Mouse (Mus musculus): ENCODE results near the gene Babam2. TPM values are rescaled to one million over a fixed set of nuclear protein-coding genes. Genes with fewer than 3 reads are reported as not detected.

Babam2 gene
- total and polyA plus RNA-seq, 3 experiments: 25.2 to 32.9 (median 28.4) TPM

DNA sequence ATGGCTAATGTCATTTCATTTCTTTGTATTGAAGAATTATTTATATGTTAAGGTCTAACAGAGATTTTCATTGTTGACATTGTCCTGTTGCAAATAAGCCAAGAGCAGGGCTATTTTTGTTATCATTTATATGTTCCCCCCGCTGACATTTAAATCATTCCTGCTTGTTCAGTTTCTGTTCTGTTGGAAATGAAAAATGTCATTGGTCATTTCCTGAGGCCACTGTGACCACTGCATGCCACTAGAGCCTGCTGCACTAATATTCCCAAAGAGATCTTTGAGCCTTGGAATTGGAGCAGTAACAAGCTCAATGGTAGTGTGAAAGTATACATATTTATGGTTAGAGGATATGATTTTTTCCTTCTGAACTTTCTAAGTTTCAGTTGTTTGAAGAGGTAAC, 118.6 kb downstream of the Babam2 start:
- H3K4me3 ChIP-seq: no peak overlapping the region
- intact Hi-C loops (cut with DNase I): loop anchor here (5.0 kb wide), 2 partner anchors 64 to 119 kb away; partner anchors contain the start of genes Babam2 and Rbks
- peaks cover 3% of the 10 kb centered on the region for H3K36me3 ChIP-seq (ENCODE audit: control insufficient read depth, insufficient read depth, low read length)
- no peak overlapping the region for H3K27ac ChIP-seq
- H3K4me1 ChIP-seq (ENCODE audit: control insufficient read depth, insufficient read depth, low read length): peaks cover 4% of the 10 kb centered on the region; the same call in 1 of the 2 replicates
- H3K9ac ChIP-seq (ENCODE audit: low read depth, low read length): no peak overlapping the region
- TF ChIP-seq EP300 (IDR thresholded peaks at IDR 0.05; ENCODE audit: insufficient read depth, low read depth, low read length): no peak
- no peak for TF ChIP-seq CTCF (IDR thresholded peaks at IDR 0.05)
- TF ChIP-seq POLR2A (IDR thresholded peaks at IDR 0.05; ENCODE audit: insufficient read depth, low read depth, low read length): no peak
- no peak for DNase-seq
- no peaks in the 10 kb centered on the region for H3K27me3 ChIP-seq (ENCODE audit: control insufficient read depth, insufficient read depth, low read length)
- no peaks in the 10 kb centered on the region for H3K79me2 ChIP-seq (replicated peaks; ENCODE audit: control insufficient read depth, insufficient read depth, low read length)
- 53% methylated on average over 1 of the region's 1 CpGs for WGBS

DNA sequence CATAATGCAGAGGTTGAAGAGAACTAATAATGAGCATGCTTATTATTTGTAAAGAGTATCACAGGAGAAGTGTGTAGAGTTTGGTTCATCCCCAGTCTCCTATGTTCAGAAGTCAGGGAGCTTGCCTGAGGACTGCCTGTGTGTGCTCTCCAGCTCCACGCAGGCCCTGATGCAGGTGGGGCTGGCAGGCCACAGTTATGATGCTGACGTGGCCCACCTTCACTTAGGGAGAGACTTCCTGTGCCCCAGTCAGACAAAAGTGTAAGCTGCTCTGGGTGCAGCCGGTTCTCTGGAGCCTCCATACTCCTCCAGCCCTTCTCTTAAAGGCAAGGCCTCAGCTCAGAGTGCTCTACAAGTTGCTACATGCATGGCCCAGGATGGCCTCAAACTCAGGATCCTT, 123.3 kb downstream of the Babam2 start:
- Histone ChIP-seq H3K9ac (ENCODE audit: low read depth, low read length) (no peak overlapping the region), H3K36me3 (ENCODE audit: control insufficient read depth, insufficient read depth, low read length) (peaks cover 3% of the 10 kb centered on the region), H3K27me3 (ENCODE audit: control insufficient read depth, insufficient read depth, low read length) (no peaks in the 10 kb centered on the region), H3K4me1 (ENCODE audit: control insufficient read depth, insufficient read depth, low read length) (peaks cover 4% of the 10 kb centered on the region), H3K4me3 (no peak overlapping the region), H3K79me2 (replicated peaks; ENCODE audit: control insufficient read depth, insufficient read depth, low read length) (peaks cover 2% of the 10 kb centered on the region; the same call in 1 of the 2 replicates), H3K27ac (no peak overlapping the region)
- TF ChIP-seq CTCF (IDR thresholded peaks at IDR 0.05) (no peak), POLR2A (IDR thresholded peaks at IDR 0.05; ENCODE audit: insufficient read depth, low read depth, low read length) (no peak), EP300 (IDR thresholded peaks at IDR 0.05; ENCODE audit: insufficient read depth, low read depth, low read length) (no peak)
- DNase-seq: no peak
- WGBS: 78% methylated on average over 3 of the region's 3 CpGs
- intact Hi-C loops (cut with DNase I): loop anchor here (5.0 kb wide), 1 partner anchor 56 kb away; no protein-coding TSS in a partner anchor

DNA sequence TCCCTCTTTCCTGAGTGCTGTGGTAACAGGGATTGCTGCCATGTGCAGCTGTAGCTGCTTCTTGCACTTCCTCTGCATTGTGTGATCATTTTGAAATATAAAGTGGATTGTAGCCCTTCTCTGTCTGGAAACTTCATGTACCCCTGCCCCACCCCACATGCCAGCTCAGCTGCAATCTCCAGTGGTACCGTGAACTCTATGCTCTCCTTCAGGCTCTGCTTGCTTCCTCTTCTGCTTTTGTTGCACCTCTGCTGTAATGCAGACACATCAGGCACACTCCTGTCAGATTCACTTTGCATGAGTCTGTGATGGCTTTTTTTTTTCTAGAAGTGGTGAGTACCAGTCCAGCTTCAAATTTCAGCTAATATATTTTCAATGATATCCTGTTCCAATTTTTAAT, 123.7 kb downstream of the Babam2 start:
- H3K9ac ChIP-seq (ENCODE audit: low read depth, low read length): no peak overlapping the region
- H3K79me2 ChIP-seq (replicated peaks; ENCODE audit: control insufficient read depth, insufficient read depth, low read length): peaks cover 2% of the 10 kb centered on the region; the same call in 1 of the 2 replicates
- DNase-seq: no peak
- no peak overlapping the region for H3K4me3 ChIP-seq
- H3K27me3 ChIP-seq (ENCODE audit: control insufficient read depth, insufficient read depth, low read length): no peaks in the 10 kb centered on the region
- H3K27ac ChIP-seq: no peak overlapping the region
- H3K36me3 ChIP-seq (ENCODE audit: control insufficient read depth, insufficient read depth, low read length): peaks cover 3% of the 10 kb centered on the region
- H3K4me1 ChIP-seq (ENCODE audit: control insufficient read depth, insufficient read depth, low read length): peaks cover 4% of the 10 kb centered on the region
- intact Hi-C loops (cut with DNase I): loop anchor here (5.0 kb wide), 1 partner anchor 56 kb away; no protein-coding TSS in a partner anchor
- no peak for TF ChIP-seq EP300 (IDR thresholded peaks at IDR 0.05; ENCODE audit: insufficient read depth, low read depth, low read length)
- TF ChIP-seq POLR2A (IDR thresholded peaks at IDR 0.05; ENCODE audit: insufficient read depth, low read depth, low read length): no peak
- TF ChIP-seq CTCF (IDR thresholded peaks at IDR 0.05): no peak
- 85% methylated on average over 1 of the region's 1 CpGs for WGBS

DNA sequence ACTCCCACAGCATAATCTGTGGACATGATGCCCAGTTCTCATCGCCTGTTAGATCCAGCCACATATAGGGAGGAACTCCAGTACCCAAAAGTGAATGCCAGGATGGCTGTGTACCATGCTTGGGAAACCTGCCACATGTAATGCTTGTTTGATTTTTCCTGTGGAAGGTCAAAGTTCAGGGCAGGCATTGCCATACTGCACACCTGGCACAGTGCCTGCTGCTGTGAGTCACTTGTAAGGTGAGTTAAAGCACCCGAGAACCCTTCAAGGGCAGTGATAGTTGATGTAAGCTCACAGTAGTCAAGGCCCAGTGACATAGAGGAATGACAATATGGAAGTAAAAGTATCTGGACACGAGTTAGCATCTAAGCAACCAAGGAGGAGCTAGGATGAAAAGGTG, 126.2 kb downstream of the Babam2 start:
- 78% methylated on average over 3 of the region's 3 CpGs for WGBS
- Histone ChIP-seq H3K9ac (ENCODE audit: low read depth, low read length) (no peak overlapping the region), H3K27me3 (ENCODE audit: control insufficient read depth, insufficient read depth, low read length) (no peaks in the 10 kb centered on the region), H3K4me3 (no peak overlapping the region), H3K4me1 (ENCODE audit: control insufficient read depth, insufficient read depth, low read length) (peaks cover 4% of the 10 kb centered on the region), H3K79me2 (replicated peaks; ENCODE audit: control insufficient read depth, insufficient read depth, low read length) (peaks cover 2% of the 10 kb centered on the region; the same call in 1 of the 2 replicates), H3K36me3 (ENCODE audit: control insufficient read depth, insufficient read depth, low read length) (peaks cover 3% of the 10 kb centered on the region), H3K27ac (no peak overlapping the region)
- intact Hi-C loops (cut with DNase I): loop anchor here (5.0 kb wide), 1 partner anchor 54 kb away; no protein-coding TSS in a partner anchor
- DNase-seq: no peak
- TF ChIP-seq CTCF (IDR thresholded peaks at IDR 0.05): no peak
- TF ChIP-seq POLR2A (IDR thresholded peaks at IDR 0.05; ENCODE audit: insufficient read depth, low read depth, low read length): no peak
- TF ChIP-seq EP300 (IDR thresholded peaks at IDR 0.05; ENCODE audit: insufficient read depth, low read depth, low read length): no peak

- intact Hi-C loops (cut with DNase I): loop anchor here (5.0 kb wide), 1 partner anchor 53 kb away; no protein-coding TSS in a partner anchor
- peaks cover 2% of the 10 kb centered on the region; the same call in 1 of the 2 replicates for H3K79me2 ChIP-seq (replicated peaks; ENCODE audit: control insufficient read depth, insufficient read depth, low read length)
- H3K27ac ChIP-seq: no peak overlapping the region
- no peak overlapping the region for H3K9ac ChIP-seq (ENCODE audit: low read depth, low read length)
- TF ChIP-seq EP300 (IDR thresholded peaks at IDR 0.05; ENCODE audit: insufficient read depth, low read depth, low read length) (no peak), CTCF (IDR thresholded peaks at IDR 0.05) (no peak), POLR2A (IDR thresholded peaks at IDR 0.05; ENCODE audit: insufficient read depth, low read depth, low read length) (no peak)
- H3K27me3 ChIP-seq (ENCODE audit: control insufficient read depth, insufficient read depth, low read length): no peaks in the 10 kb centered on the region
- H3K4me3 ChIP-seq: no peak overlapping the region
- no peak for DNase-seq
- WGBS: 63% methylated on average over 2 of the region's 2 CpGs
- H3K36me3 ChIP-seq (ENCODE audit: control insufficient read depth, insufficient read depth, low read length): peaks cover 3% of the 10 kb centered on the region
- H3K4me1 ChIP-seq (ENCODE audit: control insufficient read depth, insufficient read depth, low read length): peaks cover 3% of the 10 kb centered on the region
These were observed 126.6 kb downstream of the Babam2 start for GRCm38 (mm10) chr5:31824126-31824525.

DNA sequence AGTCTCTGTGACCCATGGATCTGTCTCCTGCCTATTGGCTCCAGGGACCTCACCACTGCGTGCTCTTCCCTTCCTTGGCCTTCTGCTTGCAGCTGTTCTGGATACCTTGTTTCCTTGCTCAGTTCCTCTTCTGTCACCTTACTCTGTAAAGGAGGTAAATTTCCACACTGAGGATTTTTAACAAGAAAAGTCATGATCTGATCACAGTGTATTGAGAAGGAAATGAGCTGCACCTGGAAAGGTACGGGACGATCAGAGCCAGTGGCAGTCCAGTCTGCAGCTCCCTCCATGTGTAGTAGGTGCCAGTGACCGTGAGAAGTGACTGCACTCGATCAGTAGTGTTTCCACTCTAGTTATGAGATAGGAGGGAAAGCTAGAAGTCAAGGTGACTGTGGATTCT, 129.8 kb downstream of the Babam2 start:
- no peaks in the 10 kb centered on the region for H3K27me3 ChIP-seq (ENCODE audit: control insufficient read depth, insufficient read depth, low read length)
- peaks cover 2% of the 10 kb centered on the region; the same call in 1 of the 2 replicates for H3K79me2 ChIP-seq (replicated peaks; ENCODE audit: control insufficient read depth, insufficient read depth, low read length)
- intact Hi-C loops (cut with DNase I): no loop called here
- no peak for TF ChIP-seq EP300 (IDR thresholded peaks at IDR 0.05; ENCODE audit: insufficient read depth, low read depth, low read length)
- no peak for TF ChIP-seq CTCF (IDR thresholded peaks at IDR 0.05)
- TF ChIP-seq POLR2A (IDR thresholded peaks at IDR 0.05; ENCODE audit: insufficient read depth, low read depth, low read length): no peak
- no peak overlapping the region for H3K9ac ChIP-seq (ENCODE audit: low read depth, low read length)
- H3K4me3 ChIP-seq: no peak overlapping the region
- H3K27ac ChIP-seq: no peak overlapping the region
- DNase-seq: no peak
- peaks cover 2% of the 10 kb centered on the region for H3K4me1 ChIP-seq (ENCODE audit: control insufficient read depth, insufficient read depth, low read length)
- no peaks in the 10 kb centered on the region for H3K36me3 ChIP-seq (ENCODE audit: control insufficient read depth, insufficient read depth, low read length)
- 75% methylated on average over 5 of the region's 5 CpGs for WGBS
